Mouse (Mus musculus) stomach, embryonic 14.5 days (tissue): ENCODE data around the gene Nup93. TPM values are rescaled to one million over a fixed set of nuclear protein-coding genes. Genes with fewer than 3 reads are reported as not detected.
A peak's percentile ranks its signal among the peaks of the same experiment; 100 is the strongest.

Experiments
- ATAC-seq: fragments of 200-750 bp; cut with Nextera tagmentation; 2 replicates; pipeline ENCODE4 v1.8.0; 2017; ENCODE audit warnings: low read depth, moderate TSS enrichment; ENCODE audit not compliant: insufficient number of reproducible peaks, insufficient read depth, low FRiP score
- H3K27ac ChIP-seq: fragments of 300-500 bp; sonication (generic); 2 replicates; pipeline ENCODE4 v1.5.1; 2014; ENCODE audit warnings: mild to moderate bottlenecking, low read length, moderate library complexity, mixed read lengths
- H3K27me3 ChIP-seq: fragments of 300-500 bp; sonication (generic); 2 replicates; pipeline ENCODE4 v1.6.1; 2014; ENCODE audit warnings: low read length, control low read depth, mixed read lengths; ENCODE audit not compliant: control insufficient read depth, insufficient read depth
- H3K36me3 ChIP-seq: fragments of 300-500 bp; sonication (generic); 2 replicates; pipeline ENCODE4 v1.6.1; 2014; ENCODE audit warnings: mild to moderate bottlenecking, control low read depth, low read length, moderate library complexity, mixed read lengths; ENCODE audit not compliant: control insufficient read depth, insufficient read depth
- H3K4me1 ChIP-seq: fragments of 300-500 bp; sonication (generic); 2 replicates; pipeline ENCODE4 v1.6.1; 2014; ENCODE audit warnings: low read length, control low read depth, mixed read lengths; ENCODE audit not compliant: control insufficient read depth, insufficient read depth
- H3K4me2 ChIP-seq: fragments of 300-500 bp; sonication (generic); replicated peaks from 2 replicates; pipeline ENCODE4 v1.6.1; 2014; ENCODE audit warnings: low read depth, low read length, control low read depth
- H3K4me3 ChIP-seq: fragments of 300-500 bp; sonication (generic); 2 replicates; pipeline ENCODE4 v1.5.1; 2014; ENCODE audit warnings: low read depth, low read length, control low read depth
- H3K9ac ChIP-seq: fragments of 300-500 bp; sonication (generic); replicated peaks from 2 replicates; pipeline ENCODE4 v1.6.1; 2014; ENCODE audit warnings: low read depth, mild to moderate bottlenecking, control low read depth, low read length, moderate library complexity, mixed read lengths
- H3K9me3 ChIP-seq: fragments of 300-500 bp; sonication (generic); 2 replicates; pipeline ENCODE4 v1.6.1; 2016; ENCODE audit warnings: low read depth, low read length, control low read depth; ENCODE audit not compliant: control insufficient read depth
- WGBS: fragments of 180-500 bp; shearing (Covaris S2); extraction: QIAGEN DNeasy Blood & Tissue Kit; methylation state at CpG from one replicate; pipeline ENCODE4 v1.1.7; 2014; 5-methylcytosine and 5-hydroxymethylcytosine counted together
- polyA plus RNA-seq: library from polyadenylated mRNA; unstranded; fragments of >200 nt; fragmentation: Nextera tagmentation; extraction: Ambion mirVana; gene quantifications from 2 replicates; pipeline ENCODE4 v1.2.1, GENCODE M21; 2014

The Nup93 gene
- polyA plus RNA-seq, 1 experiment from 2014 or later = 74.6 TPM

- WGBS = 84% methylated on average over 7 of the region's 7 CpGs
- Histone ChIP-seq H3K36me3 (no peaks in the 10 kb centered on the region), H3K4me1 (peaks cover 25% of the 10 kb centered on the region), H3K4me3 (no peak overlapping the region), H3K9ac (no peak overlapping the region), H3K4me2 (peak overlapping the region; percentile 29; the same call in 1 of the 2 replicates), H3K9me3 (no peaks in the 10 kb centered on the region), H3K27me3 (no peaks in the 10 kb centered on the region), H3K27ac (peak overlapping the region; percentile 71)
- no peak for ATAC-seq
Observed at GRCm38 (mm10) chr8:94270309-94270708, 55.9 kb downstream of the Nup93 start.

GRCm38 (mm10) chr8:94271102-94271501 is 56.7 kb downstream of the Nup93 start:
- no peak for ATAC-seq
- Histone ChIP-seq H3K4me3 (no peak overlapping the region), H3K27ac (no peak overlapping the region), H3K4me1 (peaks cover 25% of the 10 kb centered on the region), H3K27me3 (no peaks in the 10 kb centered on the region), H3K9me3 (no peaks in the 10 kb centered on the region), H3K4me2 (no peak overlapping the region), H3K9ac (no peak overlapping the region), H3K36me3 (no peaks in the 10 kb centered on the region)
- WGBS = 61% methylated on average over 7 of the region's 7 CpGs

GRCm38 (mm10) chr8:94272612-94273011 is 58.2 kb downstream of the Nup93 start:
- Histone ChIP-seq H3K9ac (no peak overlapping the region), H3K4me3 (no peak overlapping the region), H3K4me2 (no peak overlapping the region), H3K27me3 (no peaks in the 10 kb centered on the region), H3K4me1 (peaks cover 18% of the 10 kb centered on the region), H3K9me3 (no peaks in the 10 kb centered on the region), H3K36me3 (no peaks in the 10 kb centered on the region), H3K27ac (no peak overlapping the region)
- WGBS = 70% methylated on average over 3 of the region's 3 CpGs
- no peak for ATAC-seq

- no peaks in the 10 kb centered on the region for H3K36me3 ChIP-seq
- H3K4me1 ChIP-seq = peaks cover 18% of the 10 kb centered on the region
- H3K4me2 ChIP-seq = no peak overlapping the region
- 85% methylated on average over 5 of the region's 5 CpGs for WGBS
- no peak overlapping the region for H3K27ac ChIP-seq
- ATAC-seq = no peak
- no peaks in the 10 kb centered on the region for H3K9me3 ChIP-seq
- H3K27me3 ChIP-seq = no peaks in the 10 kb centered on the region
- no peak overlapping the region for H3K9ac ChIP-seq
- H3K4me3 ChIP-seq = no peak overlapping the region
Observed at GRCm38 (mm10) chr8:94273289-94273850, 59.0 kb downstream of the Nup93 start.

- WGBS = 57% methylated on average over 5 of the region's 5 CpGs
- no peaks in the 10 kb centered on the region for H3K9me3 ChIP-seq
- H3K27me3 ChIP-seq = no peaks in the 10 kb centered on the region
- H3K27ac ChIP-seq = no peak overlapping the region
- ATAC-seq = no peak
- peaks cover 18% of the 10 kb centered on the region for H3K4me1 ChIP-seq
- no peak overlapping the region for H3K9ac ChIP-seq
- no peak overlapping the region for H3K4me3 ChIP-seq
- no peak overlapping the region for H3K4me2 ChIP-seq
- H3K36me3 ChIP-seq = no peaks in the 10 kb centered on the region
Observed at GRCm38 (mm10) chr8:94274030-94274429, 59.7 kb downstream of the Nup93 start.

- no peak for ATAC-seq
Observed at GRCm38 (mm10) chr8:94278295-94278694, 63.9 kb downstream of the Nup93 start.

GRCm38 (mm10) chr8:94280001-94280613 is 65.7 kb downstream of the Nup93 start:
- H3K4me3 ChIP-seq = no peak overlapping the region
- no peaks in the 10 kb centered on the region for H3K9me3 ChIP-seq
- H3K4me1 ChIP-seq = no peaks in the 10 kb centered on the region
- H3K27me3 ChIP-seq = no peaks in the 10 kb centered on the region
- no peak for ATAC-seq
- no peak overlapping the region for H3K4me2 ChIP-seq
- no peak overlapping the region for H3K9ac ChIP-seq
- WGBS = 62% methylated on average over 5 of the region's 5 CpGs
- no peaks in the 10 kb centered on the region for H3K36me3 ChIP-seq
- no peak overlapping the region for H3K27ac ChIP-seq

More at GRCm38 (mm10) chr8:94278295-94278694, 63.9 kb downstream of the Nup93 start:
- 90% methylated on average over 6 of the region's 6 CpGs for WGBS
- no peak overlapping the region for H3K4me3 ChIP-seq
- no peaks in the 10 kb centered on the region for H3K4me1 ChIP-seq
- H3K27ac ChIP-seq = no peak overlapping the region
- H3K36me3 ChIP-seq = no peaks in the 10 kb centered on the region
- no peak overlapping the region for H3K9ac ChIP-seq
- H3K9me3 ChIP-seq = no peaks in the 10 kb centered on the region
- H3K27me3 ChIP-seq = no peaks in the 10 kb centered on the region
- H3K4me2 ChIP-seq = no peak overlapping the region

- H3K4me3 ChIP-seq = no peak overlapping the region
- no peak overlapping the region for H3K4me2 ChIP-seq
- no peak for ATAC-seq
- no peak overlapping the region for H3K9ac ChIP-seq
- no peaks in the 10 kb centered on the region for H3K36me3 ChIP-seq
- H3K27me3 ChIP-seq = no peaks in the 10 kb centered on the region
- H3K27ac ChIP-seq = no peak overlapping the region
- WGBS = 91% methylated on average over 3 of the region's 3 CpGs
- H3K4me1 ChIP-seq = no peaks in the 10 kb centered on the region
- no peaks in the 10 kb centered on the region for H3K9me3 ChIP-seq
Observed at GRCm38 (mm10) chr8:94282453-94282985, 68.2 kb downstream of the Nup93 start.
